Mouse (Mus musculus) left cerebral cortex, postnatal 4 days (tissue): ENCODE measurements around the gene Rreb1. TPM values are rescaled to one million over a fixed set of nuclear protein-coding genes. Genes with fewer than 3 reads are reported as not detected.

Source experiments
- DNase-seq: peaks from one replicate; pipeline ENCODE4 v3.0.0-alpha.2; 2022
- intact Hi-C: fragments of 180-260 bp; cut with DNase I; formaldehyde crosslinking; loops from one replicate; pipeline ENCODE4 v1.15.1; 2025
- total RNA-seq, 2 experiments: library from RNA; stranded (reverse); gene quantifications; 2 replicates each; pipeline ENCODE4 v1.2.3; 2021

The Rreb1 gene
- total RNA-seq, 2 experiments from 2014 or later, result 9.8 to 12.2 TPM

DNA sequence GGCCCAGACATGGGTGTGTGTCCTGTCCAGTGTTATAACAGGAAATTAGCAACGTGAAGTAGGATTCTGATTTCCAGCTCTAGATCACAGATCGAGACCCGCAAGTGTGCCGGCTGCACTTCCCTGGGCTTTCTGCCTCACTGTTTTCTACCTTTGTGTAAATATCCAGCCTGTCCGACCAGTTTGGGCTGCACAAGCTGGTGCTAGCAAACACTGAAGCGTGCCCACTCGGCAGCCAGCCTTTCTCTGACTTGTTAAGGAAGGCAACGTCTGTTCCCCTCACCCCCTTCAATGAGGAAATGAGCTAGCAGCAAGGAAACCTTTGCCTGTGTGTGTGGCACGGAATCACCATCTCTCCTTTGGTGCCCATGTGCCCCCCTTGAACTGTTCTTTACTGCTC lies 129.9 kb downstream of the Rreb1 start:
- no peak for DNase-seq
- intact Hi-C loops, result no loop called here

DNA sequence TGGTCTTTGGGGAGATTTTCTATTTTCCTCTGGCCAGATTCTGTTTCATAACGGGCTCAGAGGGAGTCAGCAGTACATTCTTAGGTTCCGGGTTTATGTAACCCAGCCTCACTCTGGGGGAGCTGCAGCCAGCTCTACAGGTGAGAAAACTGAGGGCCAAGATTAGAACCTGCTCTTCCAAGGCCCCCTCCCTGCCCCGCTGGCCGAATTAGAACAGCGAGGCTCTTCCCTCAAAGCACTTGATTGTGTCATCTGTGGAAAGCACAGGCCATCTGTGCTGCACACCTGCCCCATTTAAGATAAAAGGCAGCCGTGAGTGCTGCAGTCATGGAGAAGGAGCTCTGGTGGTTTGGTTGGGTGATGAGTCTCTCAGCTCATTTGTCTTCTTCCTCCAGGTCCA lies 130.3 kb downstream of the Rreb1 start:
- no peak for DNase-seq
- intact Hi-C loops, result no loop called here

DNA sequence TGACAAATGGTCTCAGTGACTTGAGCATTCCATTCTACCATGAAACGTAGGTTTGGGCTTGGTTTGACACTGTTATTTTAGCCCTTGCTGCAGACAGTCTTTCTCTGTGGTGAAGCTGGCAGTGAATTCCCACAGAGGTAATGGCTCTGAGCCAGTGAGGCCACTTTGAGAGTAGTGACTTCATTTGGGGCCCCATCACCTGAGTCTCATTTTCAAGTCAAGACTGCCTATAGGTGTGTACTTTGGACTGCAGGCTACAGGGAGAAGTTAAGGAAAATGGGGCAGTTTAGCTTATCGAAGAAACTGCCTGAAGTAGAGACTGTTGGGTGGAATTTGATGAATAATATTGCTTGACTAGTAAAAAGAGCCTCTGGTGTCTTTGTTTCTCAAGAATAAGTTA lies 131.0 kb downstream of the Rreb1 start:
- intact Hi-C loops, result no loop called here
- no peak for DNase-seq

DNA sequence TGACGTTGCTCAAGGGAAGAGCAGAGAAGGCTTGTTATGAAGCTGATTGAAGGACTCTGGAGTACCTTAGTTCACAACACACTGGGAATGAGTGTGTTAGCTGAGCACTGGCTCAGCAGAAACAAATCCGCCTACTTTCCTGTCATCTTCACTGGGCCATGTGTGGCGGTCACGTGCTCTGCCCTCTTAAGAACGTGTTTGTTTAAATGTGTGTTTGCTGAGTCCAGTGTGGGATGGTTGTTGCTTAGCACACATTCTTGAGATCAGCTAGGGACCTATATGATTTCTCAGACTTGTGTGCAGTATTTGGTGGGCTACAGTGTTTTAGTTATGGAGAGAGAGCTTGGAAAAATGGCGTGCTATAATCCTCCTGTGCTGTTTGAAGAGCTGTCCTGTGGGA lies 133.8 kb downstream of the Rreb1 start:
- intact Hi-C loops, result no loop called here
- DNase-seq, result no peak

DNA sequence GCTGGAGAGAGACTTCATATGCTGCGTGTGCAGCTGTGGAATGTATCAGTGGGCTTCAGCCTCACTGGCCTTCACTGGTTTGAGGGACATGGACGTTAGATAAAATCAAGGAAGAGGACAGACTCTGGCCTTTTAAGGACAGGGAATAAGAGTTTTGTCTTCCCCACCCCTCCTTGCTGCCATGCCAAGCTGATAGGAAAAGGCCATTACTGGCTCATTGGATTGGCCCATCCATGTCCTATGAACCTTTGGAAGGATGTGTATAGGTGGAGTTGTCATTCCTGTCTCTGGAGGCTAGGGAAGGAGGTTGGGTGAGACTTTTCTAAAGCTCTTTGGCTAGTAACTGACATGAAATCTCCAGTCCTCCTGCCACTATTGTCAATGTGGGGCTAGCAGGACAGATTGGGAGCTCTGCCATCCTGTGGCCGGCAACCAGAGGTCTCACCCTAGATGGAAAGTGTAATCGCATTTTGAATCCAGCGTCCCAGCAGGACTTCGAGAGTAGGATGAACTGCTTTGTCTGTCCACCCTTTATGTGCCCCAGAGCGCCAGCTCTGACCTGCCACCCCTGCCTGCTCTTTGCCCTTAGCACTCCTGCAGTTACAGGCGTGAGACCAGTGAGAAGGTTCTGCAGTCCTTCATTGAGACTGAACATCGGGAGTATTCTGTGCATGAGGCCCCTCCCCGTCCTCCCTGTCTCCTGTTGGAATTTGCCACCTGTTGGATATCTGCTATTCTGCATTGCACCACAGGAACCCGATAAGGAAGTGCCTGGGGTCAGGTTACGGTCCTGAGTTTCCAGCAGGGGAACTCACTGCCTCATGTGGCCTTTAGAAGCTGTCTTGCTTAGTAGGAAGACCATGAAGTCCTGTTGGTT lies 134.6 kb downstream of the Rreb1 start:
- no peak for DNase-seq
- intact Hi-C loops, result no loop called here

DNA sequence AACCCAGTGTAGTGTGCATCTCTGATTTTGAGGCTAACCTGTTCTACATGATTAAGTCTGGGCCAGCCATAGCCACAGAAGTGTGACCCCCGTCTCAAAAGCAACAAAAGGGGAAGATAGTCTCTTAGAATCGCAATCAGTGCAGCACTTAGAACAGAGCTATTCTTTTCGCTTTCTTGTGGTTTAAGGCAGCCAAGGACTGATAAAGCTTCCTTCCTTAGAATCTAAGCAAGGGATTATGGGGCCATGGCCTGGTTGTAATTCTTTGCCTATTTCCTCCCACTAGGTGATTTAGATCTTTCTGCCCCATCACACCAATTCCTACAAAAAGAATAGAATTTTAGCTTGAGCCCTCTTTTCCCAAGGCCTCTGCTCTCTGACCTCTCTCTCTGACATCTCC lies 135.8 kb downstream of the Rreb1 start:
- intact Hi-C loops, result no loop called here
- DNase-seq, result no peak

DNA sequence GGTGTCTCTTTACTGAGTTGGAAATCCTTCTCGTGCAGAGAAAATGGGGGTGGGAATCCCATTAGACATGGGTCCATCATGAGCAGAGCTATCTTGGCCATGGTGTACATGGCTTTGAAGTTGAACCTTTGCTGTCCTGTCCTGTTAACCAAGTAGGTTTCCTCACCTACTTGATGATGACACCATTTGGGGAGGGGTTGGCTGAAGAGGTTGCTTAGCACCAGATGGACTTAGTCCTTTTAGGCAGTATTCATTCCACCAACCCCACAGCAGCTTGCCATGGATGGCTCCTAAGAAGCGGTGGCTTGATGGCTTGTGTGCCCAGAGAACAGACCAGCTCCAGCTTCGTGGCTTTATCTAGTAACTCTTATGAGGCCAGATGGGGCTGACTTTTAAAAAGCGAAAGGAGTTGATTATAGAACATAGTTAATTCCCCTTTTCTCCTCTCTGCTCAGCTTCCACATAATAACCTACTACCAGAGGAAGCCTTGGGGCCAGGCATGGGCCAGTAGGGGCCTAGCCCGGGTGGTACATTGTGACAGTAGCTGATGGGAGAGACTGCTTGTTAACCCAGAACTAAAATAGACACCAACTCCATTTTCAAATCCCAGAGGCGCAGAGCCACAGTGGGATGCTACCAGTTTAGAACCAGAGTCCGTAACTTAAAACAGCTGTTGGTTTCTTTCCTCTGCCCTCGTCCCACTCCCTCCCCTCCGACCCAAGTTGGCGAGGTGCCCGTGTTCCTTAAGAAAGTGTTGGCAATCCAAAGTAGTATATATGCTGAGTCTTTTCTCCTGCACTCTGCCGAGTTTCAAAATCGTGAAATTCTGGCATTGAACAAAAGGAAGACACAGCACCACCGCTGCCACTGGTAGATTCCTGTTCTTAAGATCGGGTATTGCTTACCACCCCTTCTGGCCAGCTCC lies 140.4 kb downstream of the Rreb1 start:
- DNase-seq, result no peak

DNA sequence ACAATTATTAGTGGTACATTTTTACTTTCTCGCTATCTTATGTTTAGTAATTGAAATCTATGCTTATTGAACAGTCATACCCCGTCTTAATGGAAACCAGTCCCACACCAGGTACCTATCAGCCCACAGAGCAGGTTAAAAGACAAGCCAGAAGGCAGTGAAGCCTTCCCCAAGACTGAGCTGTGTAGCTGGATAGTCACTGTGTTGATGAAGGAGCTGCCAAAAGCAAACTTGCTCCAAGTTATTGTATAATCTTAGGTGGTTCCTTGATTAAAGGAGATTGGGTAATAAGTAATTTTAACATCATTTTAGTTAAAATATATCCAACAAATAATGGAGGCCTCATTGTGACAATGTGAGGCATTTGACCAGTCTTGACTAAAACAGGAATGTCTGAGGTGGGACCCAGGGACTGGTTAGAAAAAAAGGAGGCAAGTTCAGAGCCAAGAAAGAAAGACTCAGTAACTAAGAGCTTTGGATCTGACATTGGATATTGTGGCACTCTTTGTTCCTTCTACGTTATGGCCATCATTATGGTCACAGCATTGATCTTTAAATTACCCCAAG lies 141.6 kb downstream of the Rreb1 start:
- no peak for DNase-seq
- intact Hi-C loops, result no loop called here

More for the DNA sequence above, 140.4 kb downstream of the Rreb1 start:
- intact Hi-C loops, result no loop called here

DNA sequence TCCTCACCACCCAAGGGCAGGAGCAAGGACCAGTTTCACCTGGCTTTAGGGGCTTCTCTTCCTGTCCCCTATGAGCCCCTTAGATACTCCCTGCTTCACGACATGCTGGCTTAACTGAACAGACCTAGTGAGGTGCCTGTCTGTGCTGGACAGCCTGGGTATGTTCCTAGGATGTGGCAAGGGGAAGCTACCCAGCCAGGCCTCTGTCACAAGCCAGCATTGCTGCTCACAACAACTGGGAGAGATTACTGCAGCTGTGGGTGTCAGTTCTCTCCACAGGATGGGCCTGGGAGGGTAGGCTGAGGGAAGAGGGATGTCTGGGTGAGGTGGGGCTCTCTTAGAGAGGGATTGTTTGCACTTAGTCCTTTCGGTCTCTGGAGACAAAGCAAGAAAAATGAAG lies 142.5 kb downstream of the Rreb1 start:
- intact Hi-C loops, result no loop called here

DNA sequence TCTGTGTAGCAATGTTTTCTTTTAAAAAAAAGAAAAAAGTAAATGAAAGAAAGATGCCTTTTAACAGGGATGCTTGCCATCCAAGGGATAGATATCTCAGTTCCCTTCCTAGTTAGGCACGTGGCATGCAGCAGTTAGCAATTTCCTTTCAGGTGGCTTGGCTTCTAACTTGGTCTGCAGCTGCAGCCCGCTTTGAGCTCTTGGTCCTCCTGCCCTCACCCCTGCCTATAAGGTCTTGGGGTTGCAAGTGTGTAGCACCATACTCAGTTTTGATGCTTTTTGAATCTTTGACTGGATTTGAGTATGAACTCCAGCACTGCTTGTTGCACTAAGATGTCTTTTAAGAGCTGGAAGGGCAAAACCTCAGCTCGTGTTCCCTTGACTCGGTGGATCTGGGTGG lies 144.9 kb downstream of the Rreb1 start:
- no peak for DNase-seq
- intact Hi-C loops, result no loop called here

More for the DNA sequence above, 142.5 kb downstream of the Rreb1 start:
- no peak for DNase-seq

DNA sequence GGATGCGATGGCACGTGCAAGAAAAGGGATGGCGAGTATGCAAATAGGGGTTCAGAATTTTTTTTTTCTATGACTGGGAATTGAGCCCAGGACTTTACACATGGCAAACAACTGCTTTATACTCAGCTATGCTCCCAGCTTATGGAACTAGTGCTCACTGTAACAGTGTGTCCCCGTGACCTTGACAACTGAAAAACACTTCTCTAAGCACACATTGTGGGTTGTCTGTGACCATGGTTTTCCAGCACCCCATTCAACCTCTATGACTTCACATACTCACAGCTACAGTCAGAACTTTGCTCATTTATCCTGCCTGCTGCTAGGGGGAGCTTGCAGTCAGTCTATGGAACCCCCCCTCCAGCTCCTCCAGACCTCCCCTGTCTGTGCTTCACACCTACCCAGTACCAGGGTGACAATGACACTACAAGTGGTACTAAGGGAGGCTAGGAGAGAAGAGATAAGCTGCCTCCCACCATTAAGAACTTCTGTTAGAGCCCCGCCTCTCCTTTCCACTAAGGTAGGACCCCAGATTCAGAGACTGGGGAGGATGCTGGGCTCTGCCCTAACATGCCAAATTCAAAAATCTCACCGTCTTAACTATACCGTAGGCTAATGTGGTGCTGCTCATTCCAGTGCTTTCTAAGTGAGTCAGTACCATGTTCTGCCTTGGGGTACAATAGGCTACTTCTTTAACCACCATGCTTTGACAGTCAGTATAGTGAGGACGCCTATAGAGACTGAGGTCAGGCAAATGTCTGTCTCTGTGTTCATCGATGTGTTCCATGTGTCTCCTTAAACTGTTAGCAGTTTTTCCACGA lies 145.7 kb downstream of the Rreb1 start:
- DNase-seq, result no peak
- intact Hi-C loops, result no loop called here

DNA sequence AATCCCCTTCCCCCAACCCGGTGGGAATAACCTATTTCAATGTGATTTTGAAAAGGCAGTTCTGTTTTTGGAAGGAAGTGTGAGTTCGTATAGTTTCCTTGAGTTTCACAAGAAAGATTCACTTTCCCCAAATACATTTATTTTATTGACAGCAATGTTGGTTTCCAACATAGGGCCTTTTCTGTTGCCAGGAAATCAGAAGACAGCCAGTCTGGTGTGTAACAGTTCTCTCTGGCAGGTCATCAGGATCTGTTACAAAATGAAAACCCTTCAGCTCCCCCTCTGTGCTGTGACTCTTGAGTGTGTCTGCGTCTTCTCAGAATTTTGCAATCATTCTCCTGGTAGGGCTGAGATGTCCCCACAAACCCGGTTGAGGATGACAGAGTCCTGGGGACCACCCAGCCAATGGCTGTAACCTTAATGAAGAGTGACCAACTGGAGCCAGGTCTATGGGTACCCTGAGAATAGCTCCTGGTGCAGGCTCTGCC lies 146.3 kb downstream of the Rreb1 start:
- intact Hi-C loops, result no loop called here
- DNase-seq, result no peak

DNA sequence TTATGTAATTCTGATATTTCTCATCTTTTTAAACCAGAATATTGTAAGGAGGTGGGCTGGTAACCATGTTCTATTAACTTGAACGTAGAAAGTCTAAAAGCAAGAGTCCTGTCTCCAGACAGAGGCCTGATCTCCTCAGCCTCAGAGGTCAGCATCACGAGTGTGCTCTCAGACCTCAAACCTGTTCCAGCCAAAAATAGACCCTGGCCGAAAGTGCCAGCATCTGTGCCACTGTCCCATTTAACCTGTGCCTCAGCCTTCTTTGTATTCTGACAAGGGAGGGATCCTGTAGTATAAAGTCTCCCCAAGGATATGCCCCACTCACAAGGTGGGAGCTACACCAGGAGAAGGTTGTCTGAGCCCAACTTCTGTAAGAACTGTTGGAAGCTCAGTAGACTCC lies 148.2 kb downstream of the Rreb1 start:
- intact Hi-C loops, result no loop called here
- DNase-seq, result no peak

DNA sequence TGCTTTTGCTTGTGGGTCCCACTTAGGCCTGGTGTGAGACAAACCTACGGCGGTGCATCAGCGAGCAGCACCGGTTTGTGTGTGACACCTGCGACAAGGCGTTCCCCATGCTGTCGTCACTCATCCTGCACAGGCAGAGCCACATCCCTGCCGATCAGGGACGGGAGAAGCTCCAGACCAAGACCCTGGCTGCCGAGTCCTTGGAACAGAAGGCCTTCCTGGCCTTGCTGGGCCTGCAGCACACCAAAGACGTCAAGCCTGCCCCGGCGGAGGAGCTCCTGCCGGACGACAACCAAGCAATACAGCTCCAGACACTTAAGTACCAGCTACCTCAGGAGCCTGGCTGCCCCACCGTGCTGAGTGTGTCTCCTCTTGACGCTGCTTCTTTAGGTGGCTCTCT lies 151.3 kb downstream of the Rreb1 start:
- intact Hi-C loops, result no loop called here
- DNase-seq, result no peak

DNA sequence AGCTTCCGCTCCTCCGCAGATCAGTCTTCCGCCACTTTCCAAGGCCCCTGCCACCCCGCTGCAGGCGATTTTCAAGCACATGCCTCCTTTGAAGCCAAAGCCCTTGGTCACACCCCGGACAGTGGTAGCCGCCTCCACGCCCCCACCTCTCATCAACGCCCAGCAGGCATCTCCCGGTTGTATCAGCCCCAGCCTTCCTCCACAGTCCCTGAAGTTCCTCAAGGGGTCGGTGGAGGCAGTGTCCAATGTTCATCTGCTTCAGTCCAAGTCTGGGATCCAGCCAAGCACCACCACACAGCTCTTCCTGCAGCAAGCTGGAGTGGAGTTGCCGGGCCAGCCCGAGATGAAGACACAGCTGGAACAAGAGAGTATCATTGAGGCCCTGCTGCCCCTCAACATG lies 151.9 kb downstream of the Rreb1 start:
- intact Hi-C loops, result no loop called here
- no peak for DNase-seq

DNA sequence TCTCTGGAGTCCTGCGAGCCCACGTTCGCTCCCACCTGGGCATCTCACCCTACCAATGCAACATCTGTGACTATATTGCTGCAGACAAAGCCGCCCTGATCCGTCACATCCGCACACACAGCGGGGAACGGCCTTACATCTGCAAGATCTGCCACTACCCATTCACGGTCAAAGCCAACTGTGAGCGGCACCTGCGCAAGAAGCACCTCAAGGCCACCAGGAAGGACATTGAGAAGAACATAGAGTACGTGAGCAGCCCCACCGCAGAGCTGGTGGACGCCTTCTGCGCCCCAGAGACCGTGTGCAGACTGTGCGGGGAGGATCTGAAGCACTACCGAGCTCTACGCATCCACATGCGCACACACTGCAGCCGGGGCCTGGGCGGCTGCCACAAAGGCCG lies 152.4 kb downstream of the Rreb1 start:
- intact Hi-C loops, result no loop called here
- no peak for DNase-seq

DNA sequence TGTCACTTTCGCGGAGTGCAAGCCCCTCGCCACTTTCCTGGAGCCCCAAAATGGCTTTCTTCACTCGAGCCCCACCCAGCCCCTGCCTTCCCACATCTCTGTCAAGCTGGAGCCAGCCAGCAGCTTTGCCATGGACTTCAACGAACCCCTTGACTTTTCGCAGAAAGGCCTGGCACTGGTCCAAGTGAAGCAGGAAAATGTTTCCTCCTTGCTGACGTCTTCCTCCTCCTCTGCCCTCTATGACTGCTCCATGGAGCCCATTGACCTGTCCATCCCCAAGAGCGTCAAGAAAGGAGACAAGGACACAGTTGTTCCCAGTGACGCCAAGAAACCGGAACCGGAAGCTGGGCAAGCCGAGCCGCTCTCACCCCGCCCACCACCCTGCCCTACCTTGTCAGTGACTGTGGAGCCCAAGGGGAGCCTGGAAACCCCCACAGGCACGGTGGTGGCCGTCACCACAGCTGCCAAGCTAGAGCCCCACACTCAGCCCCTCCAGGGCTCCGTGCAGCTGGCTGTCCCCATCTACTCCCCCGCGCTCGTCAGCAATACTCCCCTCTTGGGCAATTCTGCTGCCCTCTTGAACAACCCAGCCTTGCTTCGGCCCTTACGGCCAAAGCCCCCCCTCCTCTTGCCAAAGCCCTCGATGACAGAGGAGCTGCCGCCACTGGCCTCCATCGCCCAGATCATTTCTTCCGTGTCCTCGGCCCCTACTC lies 153.2 kb downstream of the Rreb1 start:
- intact Hi-C loops, result no loop called here
- no peak for DNase-seq

DNA sequence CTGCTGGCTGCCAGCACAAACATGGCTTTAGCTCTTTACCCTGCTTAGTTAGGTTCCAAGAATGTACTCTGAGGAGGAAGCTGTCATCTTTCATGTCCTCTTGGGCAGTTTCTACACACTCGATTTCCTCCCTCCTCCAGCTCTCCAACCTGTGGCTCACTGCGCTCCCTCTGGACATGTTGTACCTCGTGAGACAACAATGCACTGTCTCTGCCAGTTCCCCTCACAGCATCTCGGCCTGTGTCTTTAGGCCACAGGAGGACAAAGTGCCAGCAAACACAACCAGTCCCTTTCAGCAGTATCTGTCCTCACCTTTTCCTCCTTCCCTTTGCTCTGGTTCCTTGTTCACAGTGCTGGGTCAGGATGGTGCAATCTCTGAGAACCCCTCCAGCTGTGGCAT lies 155.9 kb downstream of the Rreb1 start:
- no peak for DNase-seq
- intact Hi-C loops, result no loop called here

DNA sequence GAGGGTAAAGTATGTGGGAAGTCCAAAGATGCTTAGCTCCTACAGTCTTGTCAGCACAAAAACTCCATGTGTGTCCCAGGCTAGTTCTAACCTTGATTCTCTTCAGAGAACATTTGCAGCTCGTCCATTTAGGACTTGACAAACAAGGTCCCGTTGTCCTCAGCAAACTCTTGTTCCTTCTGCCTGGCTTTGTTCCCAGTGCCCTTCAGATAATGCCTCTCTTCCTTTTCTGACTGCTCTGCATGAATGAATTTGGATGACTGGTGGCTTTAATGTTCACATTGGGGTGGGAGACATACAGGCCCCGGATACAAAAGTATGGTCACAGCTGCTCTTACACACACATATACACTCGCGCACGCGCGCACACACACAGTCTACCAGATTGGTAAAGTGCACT lies 156.7 kb downstream of the Rreb1 start:
- DNase-seq, result peak; percentile 23
- intact Hi-C loops, result no loop called here

DNA sequence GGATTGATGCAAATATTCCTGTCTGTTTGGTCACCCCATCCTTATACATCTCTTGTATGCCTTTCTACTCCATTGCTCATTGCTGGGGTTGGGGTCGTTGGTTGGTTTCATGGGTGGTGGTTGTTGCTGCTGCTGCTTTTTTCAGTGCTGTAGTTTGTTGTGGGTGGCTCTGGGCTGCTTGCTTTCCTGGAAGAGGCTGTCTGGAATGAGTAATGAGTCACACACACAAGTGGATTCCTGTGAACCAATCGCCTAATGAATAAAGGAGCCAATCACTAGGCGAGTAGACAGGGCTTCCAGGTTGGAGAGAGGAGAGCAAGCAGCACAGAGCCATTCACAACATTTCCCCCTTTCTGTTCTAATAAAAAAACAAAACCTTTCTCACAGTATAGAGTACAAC lies 158.2 kb downstream of the Rreb1 start:
- DNase-seq, result no peak
- intact Hi-C loops, result no loop called here
